Mouse (Mus musculus): ENCODE data around the gene Meis2.

DNA sequence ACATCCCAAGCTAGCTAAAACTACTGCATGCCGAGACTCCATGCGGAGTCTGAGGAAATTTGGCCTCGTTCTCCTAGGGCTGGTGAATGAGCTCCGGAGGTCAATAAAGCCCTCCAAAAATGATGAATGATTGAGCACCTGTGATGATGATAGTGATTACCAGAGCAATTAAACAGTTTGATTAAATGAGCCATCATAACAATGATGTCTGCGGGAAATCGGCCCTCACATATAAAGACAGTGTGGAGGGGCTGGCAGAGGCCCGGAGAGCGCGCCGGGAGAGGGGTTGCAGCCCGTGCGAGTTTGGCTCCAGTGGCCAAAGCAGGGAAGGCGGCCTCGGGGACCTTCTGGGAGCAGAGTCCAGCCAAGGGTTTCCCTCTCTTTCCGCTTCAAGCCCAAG is 2.1 kb upstream of the Meis2 start:
- no peak for TF ChIP-seq EP300 (IDR thresholded peaks at IDR 0.05; ENCODE audit: low read depth)
- TF ChIP-seq CTCF (IDR thresholded peaks at IDR 0.05; ENCODE audit: low read depth): no peak

Measured in liver, embryonic 14.5 days (tissue).